In genomic region chr6:136855183-136855582, GRCm38 (mm10) we compare ENCODE assay signal across 1 mouse cellular context.
A peak's percentile ranks its signal among the peaks of the same experiment; 100 is the strongest.
TF ChIP-seq lines count a peak whose summit lies in the region.

No protein-coding gene starts in this region.

TF ChIP-seq in MEL, 35 proteins besides CTCF, POLR2A, EP300 and RAD21:
- TF ChIP-seq HCFC1 (IDR thresholded peaks at IDR 0.05; ENCODE audit: low read depth, low read length) (no peak), ZC3H11A (IDR thresholded peaks at IDR 0.05; ENCODE audit: low read depth, low read length) (no peak), RCOR1 (IDR thresholded peaks at IDR 0.05; ENCODE audit: low read depth, low read length) (no peak), KAT2A (conservative IDR thresholded peaks at IDR 0.05; ENCODE audit: low read depth, low read length) (no peak), MYC (IDR thresholded peaks at IDR 0.05; ENCODE audit: low read depth, low read length) (0 out of 2 replicates have a peak, but pooled peaks have one; percentile 28), GATA1 (IDR thresholded peaks at IDR 0.05; ENCODE audit: low read depth, low read length) (peak; percentile 43), TBP (IDR thresholded peaks at IDR 0.05; ENCODE audit: low read depth, low read length) (0 out of 2 replicates have a peak, but pooled peaks have one; percentile 45), NRF1 (IDR thresholded peaks at IDR 0.05; ENCODE audit: insufficient read depth, low read depth, low read length, poor library complexity, severe bottlenecking) (0 out of 2 replicates have a peak, but pooled peaks have one; percentile 22)
